Mouse (Mus musculus) spleen, postnatal 10 days (tissue): ENCODE data around the gene Samd4b.

Experiments used
- DNase-seq, 2 experiments: peaks; one replicate each; pipeline ENCODE4 v3.0.0; 2021 to 2022; ENCODE audit warnings: low spot score in 2 of 2

The Samd4b gene

DNA sequence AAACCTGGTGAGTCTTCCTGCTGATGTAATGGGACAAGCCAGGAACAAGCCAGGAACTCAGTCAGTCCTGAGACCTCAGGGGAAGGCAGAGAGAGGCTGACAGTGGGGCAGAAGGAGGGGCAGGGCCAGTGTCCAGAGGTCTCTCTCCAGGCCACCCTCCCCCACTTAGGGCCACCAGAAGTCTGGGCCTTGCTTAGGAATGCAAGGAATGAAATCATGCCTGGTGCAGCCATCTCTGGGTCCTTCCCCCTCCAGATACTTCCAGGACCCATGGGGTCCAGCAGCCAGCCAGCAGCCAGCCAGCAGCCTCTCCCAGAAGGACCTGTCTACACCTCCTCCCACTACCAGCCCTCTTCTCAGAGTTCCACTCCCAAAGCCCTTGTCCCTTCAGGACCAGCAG lies 10.3 kb downstream of the Samd4b start:
- DNase-seq = no peak

DNA sequence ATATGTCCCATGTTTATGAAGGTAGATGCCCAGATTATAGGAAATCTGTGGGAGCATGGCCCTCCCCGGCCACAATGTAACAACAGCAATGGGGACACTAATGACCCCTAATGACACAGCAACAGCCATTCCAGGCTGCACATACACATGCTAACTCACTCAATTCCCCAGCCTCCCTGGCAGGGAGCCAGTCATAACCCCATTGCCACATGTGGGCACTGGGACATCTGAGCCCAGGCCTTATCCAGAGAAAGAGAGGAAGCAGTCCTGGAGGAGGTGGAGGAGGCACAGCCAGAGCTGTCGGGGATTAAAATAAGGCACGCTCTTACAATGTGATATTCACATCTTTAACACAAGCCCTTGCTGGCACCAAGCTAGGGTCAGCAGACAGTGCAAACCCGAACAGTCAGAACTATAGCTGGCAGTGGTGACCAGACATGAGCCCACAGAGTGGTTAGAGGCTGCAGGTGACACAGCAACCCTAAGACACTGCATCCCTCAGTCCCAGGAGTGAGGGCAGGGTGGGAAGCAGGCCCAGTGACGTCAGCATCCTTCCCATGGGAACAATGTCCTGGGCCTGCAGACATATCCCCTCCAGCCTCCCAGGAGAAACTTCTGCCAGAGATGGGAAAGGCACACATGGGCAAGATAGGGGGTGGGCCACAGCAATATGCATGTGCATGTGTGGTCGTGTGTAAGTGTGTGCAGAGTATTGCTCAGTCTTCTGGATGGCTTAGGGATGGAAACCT lies 11.1 kb downstream of the Samd4b start:
- no peak for DNase-seq

DNA sequence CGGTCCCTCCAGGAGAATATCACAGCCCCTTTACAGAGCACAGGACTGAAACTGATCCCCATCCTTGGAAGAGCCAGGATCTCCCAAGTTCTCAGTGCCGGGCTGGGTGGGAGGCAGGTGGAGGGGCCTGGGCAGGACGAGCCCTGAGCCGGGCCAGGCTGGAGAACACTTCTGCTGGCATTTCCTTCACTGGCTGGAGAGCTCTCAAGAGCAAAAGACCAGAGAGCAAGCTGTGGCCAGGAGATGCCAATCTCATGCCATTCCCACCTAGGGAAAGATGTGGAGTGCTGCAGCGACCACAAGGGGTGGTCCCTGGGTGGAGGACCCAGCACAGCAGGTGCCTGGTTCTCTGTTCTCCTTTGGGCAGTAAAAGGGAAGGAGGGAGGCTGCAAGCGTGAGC lies 12.9 kb downstream of the Samd4b start:
- no peak for DNase-seq

DNA sequence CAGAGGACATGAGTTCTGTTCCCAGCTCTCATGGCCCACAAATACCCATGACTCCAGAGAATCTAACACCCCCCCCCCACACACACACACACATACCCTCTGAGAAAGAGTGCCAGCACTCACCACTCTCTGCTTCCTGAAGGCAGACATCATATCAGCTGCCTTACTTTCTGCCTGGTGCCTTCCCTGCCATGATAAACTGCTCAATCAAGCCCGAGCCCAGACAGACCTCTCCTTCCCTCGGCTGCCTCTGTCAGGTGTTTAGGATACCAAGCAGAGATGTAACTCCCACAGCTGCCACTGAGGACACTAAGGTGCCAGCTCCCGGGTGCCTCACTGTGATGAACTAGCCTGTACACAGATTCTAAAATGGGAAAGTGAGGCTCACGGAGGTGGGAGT lies 13.5 kb downstream of the Samd4b start:
- peak in 1 of 2 experiments; percentile 17 for DNase-seq

DNA sequence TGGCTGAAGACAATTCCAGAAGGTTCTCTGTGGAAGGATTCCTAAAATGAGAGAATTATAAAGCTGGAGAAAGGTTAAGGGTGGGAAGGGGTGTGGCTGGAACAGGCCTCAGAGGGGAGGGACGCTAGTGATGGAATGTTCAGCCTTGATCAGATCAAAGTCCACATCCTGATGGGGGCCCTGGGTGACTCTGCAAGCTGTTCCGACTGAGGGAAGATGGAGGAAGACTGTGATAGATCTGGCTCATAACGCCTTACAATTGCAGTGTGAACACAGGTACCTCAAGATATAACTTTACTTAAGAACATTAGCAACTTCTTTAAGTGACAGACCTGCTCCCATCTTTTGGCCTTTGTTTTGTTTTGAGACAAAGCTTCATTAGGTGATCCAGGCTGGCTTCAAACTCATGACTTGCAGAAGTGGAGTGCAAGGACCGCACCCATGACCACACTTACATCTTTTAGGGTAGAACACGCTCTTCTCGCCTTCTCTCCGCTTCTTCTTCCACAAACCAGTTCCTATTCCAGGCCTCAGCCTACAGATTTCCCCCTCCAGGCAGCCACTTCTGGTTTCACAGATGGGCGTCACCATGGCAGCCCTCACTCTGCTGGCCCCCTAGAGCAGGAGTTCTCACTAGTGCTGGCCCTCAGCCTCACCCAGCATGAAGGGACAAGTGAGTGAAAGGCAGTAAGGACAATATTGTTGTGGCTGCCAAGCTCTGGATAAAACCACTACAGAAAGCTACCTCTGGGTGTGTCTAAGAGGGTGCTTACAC lies 14.2 kb downstream of the Samd4b start:
- peak; percentile 38 to 41 for DNase-seq

DNA sequence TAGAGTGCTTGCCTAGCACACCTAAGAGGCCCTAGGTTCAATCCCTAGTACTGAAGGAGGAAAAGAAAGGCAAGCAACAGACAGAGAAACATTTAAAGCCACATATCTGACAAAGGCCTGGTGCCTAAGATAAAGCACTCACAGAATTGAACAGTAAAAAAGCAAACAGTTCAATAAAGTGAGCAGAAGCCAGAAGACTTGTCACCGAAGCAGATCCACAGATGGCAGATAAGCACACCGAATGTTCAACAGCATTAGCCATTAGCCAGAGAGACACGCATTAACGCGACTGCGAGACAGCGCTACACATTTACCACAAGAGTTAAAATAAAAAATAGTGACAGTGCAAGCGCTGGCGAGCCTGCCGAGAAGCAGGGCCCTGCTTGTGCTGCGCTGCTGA lies 15.1 kb downstream of the Samd4b start:
- peak in 1 of 2 experiments; percentile 15 for DNase-seq

DNA sequence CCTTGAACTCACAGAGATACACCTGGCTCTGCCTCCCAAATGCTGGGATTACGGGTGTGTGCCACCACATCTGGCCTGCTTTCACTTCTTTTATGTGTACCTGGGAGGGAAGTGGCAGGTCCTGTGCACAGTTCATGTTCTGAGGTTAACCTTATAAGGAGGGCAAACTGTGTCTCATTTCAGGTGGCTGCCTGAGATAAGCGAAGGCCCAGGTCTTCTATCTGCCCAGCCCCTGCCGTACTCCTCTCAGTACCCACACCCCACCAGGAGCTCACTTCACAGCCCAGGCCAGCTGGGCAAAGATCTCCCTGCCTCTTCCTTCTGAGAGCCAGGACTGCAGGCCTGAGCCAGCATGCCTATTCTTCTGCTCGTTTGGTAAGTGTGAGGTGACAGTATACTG lies 16.2 kb downstream of the Samd4b start:
- DNase-seq = peak in 1 of 2 experiments; percentile 65

DNA sequence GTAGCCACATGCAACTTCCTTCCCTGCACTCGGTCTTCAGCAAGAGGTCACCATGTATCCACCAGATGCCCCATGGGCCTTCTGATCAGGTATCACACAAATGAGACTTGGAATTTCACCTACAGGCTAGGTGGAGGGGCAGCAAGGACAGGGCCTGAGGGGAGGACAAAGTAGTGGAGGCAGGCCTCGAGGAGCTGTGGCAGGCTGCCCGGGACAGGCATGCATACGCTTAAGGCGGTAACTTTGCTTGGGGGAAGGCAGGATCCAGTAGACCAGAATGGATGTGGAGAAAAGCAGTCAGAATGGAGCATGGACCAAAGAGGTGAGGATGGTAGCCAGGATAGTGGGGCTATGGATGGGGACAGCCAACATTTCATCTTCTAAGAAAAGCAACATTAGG lies 18.1 kb downstream of the Samd4b start:
- DNase-seq = no peak

DNA sequence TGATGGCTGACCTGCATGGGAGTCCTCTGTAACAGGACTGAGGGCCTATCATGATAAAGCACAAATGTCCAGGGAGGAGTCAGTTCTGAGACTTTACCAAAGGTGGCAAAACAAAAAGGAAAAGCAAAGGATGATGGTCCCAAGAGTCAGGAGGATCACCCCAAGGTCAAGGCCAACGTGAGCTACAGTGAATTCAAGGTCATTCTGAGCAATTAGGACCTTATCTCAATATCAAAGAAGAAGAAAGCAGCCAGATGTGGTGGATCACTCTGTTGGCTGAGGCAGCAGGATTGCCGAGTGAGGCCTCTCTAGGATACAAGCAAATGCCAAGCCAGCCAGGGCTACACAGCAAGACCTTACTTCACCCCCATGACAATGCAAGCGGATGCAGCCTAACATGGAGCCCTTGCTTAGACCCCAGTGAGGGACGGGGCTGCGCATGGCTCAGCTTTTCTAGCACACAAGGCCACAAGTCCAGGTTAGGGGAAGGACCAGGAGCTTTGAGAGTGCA lies 19.3 kb downstream of the Samd4b start:
- no peak for DNase-seq

DNA sequence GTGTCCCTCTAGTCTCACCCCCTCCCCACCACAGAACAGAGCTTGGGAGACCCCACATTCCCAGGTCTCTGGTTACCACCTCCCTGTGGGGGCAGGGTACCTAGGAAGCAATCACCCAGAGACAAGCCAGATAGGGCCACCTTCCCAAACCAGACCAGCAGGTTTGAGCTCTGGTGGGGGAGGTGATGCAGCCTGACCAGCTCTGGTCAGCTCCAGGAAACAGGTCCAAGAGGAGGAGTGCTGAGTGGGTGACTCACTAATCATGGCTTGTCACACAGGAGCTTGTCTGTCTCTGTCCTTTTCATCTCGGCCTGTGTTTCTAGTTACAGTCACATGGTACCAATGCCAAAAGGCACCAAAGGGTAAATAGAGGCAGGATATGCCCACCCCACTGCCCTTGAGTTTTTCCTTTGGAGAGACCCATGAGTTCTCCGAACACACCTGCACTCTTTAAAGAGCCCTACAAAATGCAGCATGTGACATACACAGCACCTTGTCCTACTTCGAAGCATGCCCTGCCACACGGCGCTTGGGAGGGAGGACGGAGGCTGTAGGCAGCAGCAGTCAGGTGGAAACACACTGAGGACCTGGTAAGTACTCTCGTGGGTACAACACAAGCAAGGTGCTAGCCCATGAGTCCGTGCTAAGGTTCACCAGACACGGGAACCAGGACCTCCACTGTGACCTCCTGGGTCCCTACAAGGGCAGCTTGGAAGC lies 20.0 kb downstream of the Samd4b start:
- no peak for DNase-seq

DNA sequence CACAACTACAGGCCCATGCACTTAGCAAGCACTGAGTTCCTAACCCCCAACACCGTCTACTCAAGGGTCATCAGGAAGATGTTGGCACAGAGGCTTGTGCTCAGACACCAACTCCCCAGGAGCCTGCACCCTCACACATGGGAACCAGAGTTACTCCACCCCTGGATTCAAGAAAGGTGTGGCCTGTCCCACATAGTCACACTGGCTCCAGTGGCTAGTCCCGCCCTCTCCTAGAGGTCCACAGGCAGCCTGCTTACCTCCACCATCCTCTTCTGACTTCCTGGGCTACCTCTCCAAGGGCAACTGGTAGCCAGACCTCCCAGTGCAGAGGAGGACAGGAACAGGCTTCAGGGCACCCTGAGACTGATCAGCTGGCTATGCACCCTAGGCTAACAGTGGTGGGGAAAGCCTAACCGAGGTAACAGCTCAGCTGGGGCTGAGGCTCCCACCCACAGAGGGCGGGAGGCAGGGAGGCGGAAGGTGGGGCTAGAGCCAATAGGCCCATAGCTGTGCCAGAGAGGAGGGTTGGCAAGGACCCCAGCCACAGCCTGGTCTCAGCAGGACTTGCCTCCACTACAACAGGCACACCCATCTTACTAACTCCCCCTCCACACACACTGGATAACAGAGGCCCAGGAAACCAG lies 21.6 kb downstream of the Samd4b start:
- DNase-seq = peak in 1 of 2 experiments; percentile 51

DNA sequence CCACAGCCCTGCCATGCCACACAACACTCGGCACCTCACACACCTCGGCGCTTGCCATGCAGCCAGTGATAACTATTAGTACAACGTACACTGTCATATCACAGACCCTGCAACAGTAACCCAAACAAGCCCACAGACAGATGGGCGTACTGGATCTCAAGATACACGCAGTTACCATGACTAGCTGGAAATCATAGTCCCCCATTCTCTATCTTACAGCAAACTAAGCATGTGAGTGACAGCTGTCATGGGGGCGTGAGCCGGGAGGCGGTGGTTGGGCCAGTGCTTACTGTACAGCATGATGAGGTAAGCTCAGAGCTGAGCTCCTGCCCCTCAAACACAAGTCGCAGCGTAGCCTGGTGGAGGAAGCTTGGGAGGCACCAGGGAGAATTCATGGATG lies 22.3 kb downstream of the Samd4b start:
- DNase-seq = no peak

DNA sequence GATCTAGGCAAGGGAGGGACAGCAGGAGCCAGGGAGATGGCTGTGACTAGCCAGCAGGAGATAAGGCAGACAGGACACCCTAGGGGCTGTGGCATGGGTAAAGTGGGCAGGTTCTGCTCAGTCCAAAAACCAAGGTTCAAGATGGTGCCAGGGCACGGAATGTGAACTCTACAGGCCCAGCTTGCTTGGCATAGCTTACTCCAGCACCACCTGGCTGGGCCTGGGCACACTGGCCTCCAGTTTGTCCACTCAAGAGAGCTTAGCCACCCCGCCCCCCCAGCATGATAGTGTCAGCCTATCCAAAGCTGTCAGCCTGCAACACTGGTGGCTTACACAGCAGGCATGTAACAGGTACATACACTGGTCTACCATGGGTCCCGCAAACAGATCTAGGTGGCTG lies 24.7 kb downstream of the Samd4b start:
- DNase-seq = no peak

DNA sequence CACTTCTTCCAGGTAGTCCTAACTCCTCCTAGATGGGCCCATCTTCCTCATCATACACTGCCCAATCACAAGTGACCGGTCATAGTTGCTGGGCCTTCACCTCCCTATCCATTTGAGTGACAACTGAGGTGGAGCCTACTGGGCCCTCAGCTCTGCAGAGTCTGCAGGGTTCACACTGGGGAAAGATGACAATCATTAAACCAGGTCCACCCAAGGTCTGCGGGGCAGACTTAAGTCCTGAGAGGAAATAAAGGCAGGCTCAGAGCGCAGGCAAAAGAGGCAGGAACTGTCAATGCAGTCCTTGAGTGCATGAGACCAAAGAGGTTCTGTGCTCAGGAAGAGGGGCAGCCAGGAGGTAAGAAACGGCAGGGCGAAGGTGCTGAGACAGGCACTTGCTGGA lies 25.3 kb downstream of the Samd4b start:
- no peak for DNase-seq

DNA sequence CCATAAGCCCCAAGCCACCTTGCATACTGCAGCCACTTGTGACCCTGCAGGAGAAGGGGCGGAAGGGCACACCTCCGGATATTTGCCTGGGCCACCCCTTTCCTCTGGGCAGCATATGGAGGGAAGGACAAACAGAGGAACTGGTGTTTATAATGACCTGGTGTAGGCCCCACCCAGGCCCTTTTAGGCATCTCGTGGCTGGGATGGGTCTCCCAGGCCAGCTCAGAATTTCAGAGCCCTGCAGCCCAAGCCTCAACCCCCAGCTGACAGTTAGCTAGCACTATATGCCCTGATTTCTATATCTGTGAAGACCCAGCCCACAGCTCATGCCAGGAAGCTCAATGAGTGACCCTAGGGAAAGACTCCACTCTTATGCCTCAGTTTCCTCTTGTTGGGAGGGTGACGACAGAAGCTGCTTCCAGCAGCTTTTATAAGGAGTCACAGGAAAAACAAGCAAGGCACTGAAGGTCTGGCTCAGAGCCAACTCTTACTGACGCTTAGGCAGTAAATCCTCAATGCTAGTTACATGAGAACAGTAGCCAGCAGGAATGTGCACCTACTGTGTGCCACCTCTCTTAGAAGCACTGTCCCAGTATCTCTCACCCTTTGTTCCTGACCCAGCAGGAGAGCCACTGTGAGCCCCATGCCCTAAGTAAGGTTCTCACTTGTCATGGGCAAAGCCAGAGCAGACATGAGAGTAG lies 26.8 kb downstream of the Samd4b start:
- DNase-seq = no peak

DNA sequence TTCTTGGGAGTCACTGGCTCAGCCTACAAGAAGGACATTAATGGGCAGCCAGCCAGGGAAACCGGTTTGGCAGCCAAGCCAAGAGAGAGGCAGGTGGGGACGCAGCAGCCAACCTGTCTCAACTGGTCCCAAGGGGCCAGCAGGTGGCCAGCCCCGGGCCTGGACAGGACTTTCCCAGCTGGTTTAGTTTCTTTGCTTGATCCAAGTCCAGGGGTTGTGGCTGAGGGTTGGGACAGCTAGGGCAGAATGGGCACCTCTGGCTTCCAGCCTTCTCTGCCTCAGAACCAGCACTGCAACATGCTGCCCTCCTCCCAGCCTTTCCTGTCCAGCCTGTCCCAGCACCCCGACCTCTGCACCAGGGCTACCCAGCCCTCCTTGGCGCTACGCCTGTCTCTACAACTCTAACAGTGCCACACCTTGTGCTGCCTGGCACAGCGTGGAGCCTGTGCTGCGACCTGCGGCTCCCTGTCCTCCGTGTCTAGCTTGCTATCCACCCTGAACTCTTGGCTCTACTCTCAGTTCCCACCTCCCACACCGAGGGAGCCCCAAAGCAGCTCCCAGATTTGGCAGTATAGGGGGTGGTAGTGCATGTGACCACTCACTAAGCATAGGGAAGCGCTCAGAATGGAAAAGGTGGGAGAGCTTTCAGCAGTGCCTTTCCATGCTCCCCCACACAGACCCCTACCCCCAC lies 27.5 kb downstream of the Samd4b start:
- DNase-seq = no peak

DNA sequence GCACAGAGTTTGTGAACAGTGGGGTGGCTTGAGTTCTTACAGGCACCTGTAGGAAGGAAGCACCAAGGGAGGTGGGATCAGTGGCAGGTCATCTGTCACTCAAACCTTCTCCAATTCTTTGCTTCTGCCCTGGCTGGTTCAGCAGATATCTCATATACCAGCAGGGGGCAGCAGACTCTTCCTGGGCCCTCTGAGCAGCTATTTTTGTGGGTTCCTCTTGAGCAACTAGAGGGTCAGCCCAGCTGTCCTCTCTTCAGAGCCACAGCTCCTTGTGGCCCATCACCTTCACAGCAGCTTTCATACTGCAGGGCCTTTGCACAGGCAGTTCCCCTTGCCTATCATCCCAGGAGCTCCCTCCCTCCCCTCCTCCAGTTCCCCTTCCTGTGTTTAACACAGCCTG lies 29.7 kb downstream of the Samd4b start:
- DNase-seq = peak; percentile 61 to 79

DNA sequence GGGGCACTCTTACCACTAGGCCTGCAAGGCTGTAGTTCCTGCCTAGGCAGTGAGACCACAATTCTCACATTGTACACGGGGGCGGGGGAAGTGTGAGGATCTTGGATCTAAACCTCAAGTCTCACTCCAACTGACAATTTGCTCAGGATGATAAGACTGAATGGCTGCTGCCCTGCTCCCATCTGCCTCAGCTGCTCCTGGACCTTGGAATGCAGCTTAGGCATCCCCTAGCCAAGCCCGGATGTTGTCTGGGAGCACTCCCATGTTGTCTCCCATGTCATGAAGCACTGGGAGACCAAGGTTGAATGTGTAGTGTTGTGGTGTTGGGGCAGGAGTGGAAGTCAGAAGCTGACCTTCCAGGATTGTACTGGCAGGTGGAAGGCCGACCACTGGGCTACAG lies 30.4 kb downstream of the Samd4b start:
- no peak for DNase-seq

DNA sequence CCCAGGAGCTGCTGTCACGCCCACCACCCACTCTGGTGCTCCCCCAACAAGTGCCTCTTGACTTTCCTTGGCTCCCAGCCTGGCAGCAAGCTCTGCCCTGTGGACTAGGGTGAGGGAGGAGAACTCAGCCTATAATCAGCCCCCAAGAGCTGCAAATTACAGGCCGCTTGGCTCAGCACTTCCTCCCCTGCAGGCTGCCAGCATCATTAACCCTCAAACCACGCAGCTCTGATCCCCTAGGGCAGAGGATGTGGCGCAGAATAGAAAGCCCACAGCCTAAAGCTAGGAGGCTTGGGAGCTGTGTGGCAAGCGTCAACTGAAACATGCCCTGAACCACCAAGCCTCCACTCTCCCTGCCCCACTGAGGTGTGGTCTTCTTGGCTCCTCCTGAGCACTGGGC lies 32.5 kb downstream of the Samd4b start:
- DNase-seq = no peak

DNA sequence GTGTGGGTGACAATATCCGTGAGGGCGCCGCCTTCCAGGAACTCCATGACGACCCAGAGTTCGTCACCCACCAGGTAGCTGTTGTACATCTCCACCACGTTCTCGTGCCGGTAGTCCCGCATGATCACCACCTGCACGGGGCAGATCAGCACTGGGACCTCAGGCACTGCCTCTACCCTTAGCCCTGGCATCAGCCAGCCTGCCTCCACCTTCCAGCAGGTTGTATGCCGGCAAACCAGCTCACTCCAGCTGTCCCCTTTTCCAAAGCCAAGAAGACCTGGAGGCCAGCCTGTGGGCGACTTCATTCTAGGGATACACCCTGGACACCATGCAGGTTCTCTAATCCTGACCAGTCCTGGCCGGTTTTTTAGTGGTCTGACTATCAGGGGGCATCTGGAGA lies 35.0 kb downstream of the Samd4b start:
- no peak for DNase-seq

DNA sequence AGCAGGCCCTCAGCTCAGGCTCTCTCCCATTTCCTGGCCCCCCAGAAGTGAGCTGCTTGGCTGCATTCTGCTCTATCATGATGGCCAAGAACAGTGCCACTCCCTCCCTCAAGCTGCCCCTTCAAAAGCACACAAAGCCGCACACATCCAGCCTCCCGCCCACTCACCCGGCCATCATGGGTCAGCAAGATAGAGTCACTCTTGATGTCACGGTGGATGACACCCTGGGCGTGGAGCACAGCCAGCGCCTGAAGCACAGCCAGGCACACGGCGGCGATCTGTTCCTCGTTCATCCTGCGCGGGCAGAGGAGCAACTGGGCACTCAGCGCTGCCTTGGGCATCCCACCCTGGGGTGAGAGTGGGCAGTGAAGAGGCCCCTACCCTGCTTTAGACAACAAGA lies 35.6 kb downstream of the Samd4b start:
- no peak for DNase-seq
